Mouse (Mus musculus) embryo, embryonic 10.5 days (tissue): ENCODE measurements around the gene Plcg1.

Source experiments
- DNase-seq: peaks from one replicate; pipeline ENCODE4 v3.0.0-alpha.2; 2015; ENCODE audit warnings: low spot score

Gene Plcg1

GRCm38 (mm10) chr2:160735706-160736310 lies 4.7 kb downstream of the Plcg1 start:
- DNase-seq = no peak

GRCm38 (mm10) chr2:160736466-160736865 lies 5.4 kb downstream of the Plcg1 start:
- DNase-seq = no peak

GRCm38 (mm10) chr2:160738354-160738753 lies 7.3 kb downstream of the Plcg1 start:
- no peak for DNase-seq

GRCm38 (mm10) chr2:160739647-160740356 lies 8.7 kb downstream of the Plcg1 start:
- DNase-seq = no peak

GRCm38 (mm10) chr2:160740521-160741156 lies 9.5 kb downstream of the Plcg1 start:
- DNase-seq = no peak

GRCm38 (mm10) chr2:160741580-160741979 lies 10.5 kb downstream of the Plcg1 start:
- DNase-seq = peak; percentile 23

- no peak for DNase-seq
Observed at GRCm38 (mm10) chr2:160742161-160742609, 11.1 kb downstream of the Plcg1 start.

- DNase-seq = peak; percentile 73
Observed at GRCm38 (mm10) chr2:160744040-160744822, 13.1 kb downstream of the Plcg1 start.

- DNase-seq = no peak
Observed at GRCm38 (mm10) chr2:160744823-160745210, 13.7 kb downstream of the Plcg1 start.

- no peak for DNase-seq
Observed at GRCm38 (mm10) chr2:160745497-160745896, 14.4 kb downstream of the Plcg1 start.

GRCm38 (mm10) chr2:160746637-160747036 lies 15.5 kb downstream of the Plcg1 start:
- no peak for DNase-seq

- DNase-seq = no peak
Observed at GRCm38 (mm10) chr2:160747075-160747474, 16.0 kb downstream of the Plcg1 start.

- DNase-seq = no peak
Observed at GRCm38 (mm10) chr2:160756583-160757203, 25.6 kb downstream of the Plcg1 start.

- DNase-seq = peak; percentile 24
Observed at GRCm38 (mm10) chr2:160760433-160761184, 29.5 kb downstream of the Plcg1 start.

GRCm38 (mm10) chr2:160763816-160764215 lies 32.7 kb downstream of the Plcg1 start:
- no peak for DNase-seq

GRCm38 (mm10) chr2:160764386-160764785 lies 33.3 kb downstream of the Plcg1 start:
- DNase-seq = no peak

GRCm38 (mm10) chr2:160765096-160765495 lies 34.0 kb downstream of the Plcg1 start:
- no peak for DNase-seq

- no peak for DNase-seq
Observed at GRCm38 (mm10) chr2:160766371-160766771, 35.3 kb downstream of the Plcg1 start.

GRCm38 (mm10) chr2:160767201-160767600 lies 36.1 kb downstream of the Plcg1 start:
- no peak for DNase-seq

- no peak for DNase-seq
Observed at GRCm38 (mm10) chr2:160768097-160768695, 37.1 kb downstream of the Plcg1 start.

- DNase-seq = no peak
Observed at GRCm38 (mm10) chr2:160768997-160769396, 37.9 kb downstream of the Plcg1 start.
